Mouse (Mus musculus) midbrain, embryonic 10.5 days (tissue): ENCODE measurements at regions not wholly inside any gene's neighbourhood (a gene's known extent, or its start where the extent isn't known, plus 50 kb on each side); places are given as distances from the start of the nearest gene placed in this dataset.
A peak's percentile ranks its signal among the peaks of the same experiment; 100 is the strongest.

ENCODE experiments used
- DNase-seq: peaks from one replicate; pipeline ENCODE4 v3.0.0-alpha.2; 2017; ENCODE audit warnings: low spot score
- H3K27ac ChIP-seq: fragments of 300-500 bp; sonication (generic); replicated peaks from 2 replicates; pipeline ENCODE4 v1.5.1; 2016; ENCODE audit warnings: mild to moderate bottlenecking
- H3K27me3 ChIP-seq: fragments of 300-500 bp; sonication (generic); 2 replicates; pipeline ENCODE4 v1.6.1; 2016; ENCODE audit warnings: low read depth, mild to moderate bottlenecking; ENCODE audit not compliant: poor library complexity, severe bottlenecking
- H3K36me3 ChIP-seq: fragments of 300-500 bp; sonication (generic); 2 replicates; pipeline ENCODE4 v1.6.1; 2016; ENCODE audit warnings: mild to moderate bottlenecking, moderate library complexity
- H3K4me1 ChIP-seq: fragments of 300-500 bp; sonication (generic); 2 replicates; pipeline ENCODE4 v1.6.1; 2016
- H3K4me3 ChIP-seq: fragments of 300-500 bp; sonication (generic); 2 replicates; pipeline ENCODE4 v1.5.1; 2016; ENCODE audit warnings: mild to moderate bottlenecking, moderate library complexity
- H3K9me3 ChIP-seq: fragments of 300-500 bp; sonication (generic); replicated peaks from 2 replicates; pipeline ENCODE4 v1.6.1; 2016; ENCODE audit warnings: mild to moderate bottlenecking
- WGBS: fragments of 180-500 bp; shearing (Covaris S2); methylation state at CpG from one replicate; pipeline ENCODE4 v1.1.7; 2016; 5-methylcytosine and 5-hydroxymethylcytosine counted together

DNA sequence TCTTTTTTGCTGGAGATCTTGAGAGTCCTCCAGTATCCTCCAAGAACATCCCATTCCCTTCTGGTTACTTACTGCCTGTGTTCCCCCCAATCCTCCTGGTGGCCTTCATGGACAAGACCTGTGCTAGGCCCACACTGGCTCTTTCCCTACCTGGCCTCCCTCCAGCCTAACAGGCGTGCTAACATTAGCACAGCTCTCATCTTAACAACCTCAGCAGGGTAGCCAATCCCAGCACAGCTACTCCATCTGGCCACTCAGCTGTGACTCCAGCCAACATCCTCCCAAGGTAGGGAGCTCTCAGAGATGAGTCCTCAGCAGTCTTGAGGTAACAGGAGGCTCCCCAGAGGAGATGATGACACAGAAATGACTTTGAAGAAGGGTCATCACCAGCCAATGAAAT is 288.7 kb downstream of the Tgfb2 start:
- no peaks in the 10 kb centered on the region for H3K36me3 ChIP-seq
- no peaks in the 10 kb centered on the region for H3K27me3 ChIP-seq
- WGBS, result 62% methylated on average over 1 of the region's 1 CpGs
- DNase-seq, result no peak
- H3K4me3 ChIP-seq, result no peak overlapping the region
- no peaks in the 10 kb centered on the region for H3K9me3 ChIP-seq
- H3K4me1 ChIP-seq, result no peaks in the 10 kb centered on the region
- H3K27ac ChIP-seq, result no peak overlapping the region

DNA sequence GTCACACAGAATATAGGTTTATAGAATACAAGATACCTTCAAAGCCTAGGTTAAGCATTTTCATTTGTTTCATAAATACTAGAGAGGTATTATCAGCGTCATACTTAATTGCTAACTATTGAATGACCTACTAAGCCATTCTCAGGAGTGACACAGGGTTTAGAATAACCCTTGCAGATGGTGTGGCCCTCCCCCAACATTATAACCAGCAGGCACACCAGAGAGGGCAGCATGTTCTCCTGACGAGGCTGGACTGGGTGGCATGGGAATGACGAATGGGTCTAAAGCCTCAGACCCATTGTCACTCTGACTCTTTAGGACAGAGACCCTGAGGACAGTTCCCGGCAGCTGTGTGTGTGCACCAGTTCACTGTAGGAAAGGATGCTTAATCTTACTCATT is 290.5 kb downstream of the Tgfb2 start:
- 86% methylated on average over 4 of the region's 4 CpGs for WGBS
- no peak for DNase-seq
- no peaks in the 10 kb centered on the region for H3K27me3 ChIP-seq
- H3K4me3 ChIP-seq, result no peak overlapping the region
- H3K36me3 ChIP-seq, result no peaks in the 10 kb centered on the region
- no peaks in the 10 kb centered on the region for H3K9me3 ChIP-seq
- no peak overlapping the region for H3K27ac ChIP-seq
- no peaks in the 10 kb centered on the region for H3K4me1 ChIP-seq

DNA sequence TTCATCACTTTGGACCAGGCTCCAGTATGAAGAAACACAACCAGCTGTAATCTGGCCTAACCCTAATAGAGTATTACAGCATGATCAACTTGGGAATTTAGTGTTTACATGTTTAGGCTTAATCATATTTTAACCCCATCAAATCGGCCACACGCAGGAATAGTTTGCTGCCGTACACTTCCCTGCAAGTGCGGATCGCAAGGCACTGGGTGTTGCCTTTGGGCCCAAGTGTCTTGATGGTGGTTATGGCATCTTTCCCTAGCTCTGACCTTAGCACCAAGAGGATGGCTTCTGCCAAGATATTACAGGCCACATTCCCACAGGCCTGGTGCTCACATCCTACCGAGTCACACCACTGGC is 291.9 kb downstream of the Tgfb2 start:
- 95% methylated on average over 6 of the region's 6 CpGs for WGBS
- H3K27ac ChIP-seq, result no peak overlapping the region
- no peaks in the 10 kb centered on the region for H3K9me3 ChIP-seq

DNA sequence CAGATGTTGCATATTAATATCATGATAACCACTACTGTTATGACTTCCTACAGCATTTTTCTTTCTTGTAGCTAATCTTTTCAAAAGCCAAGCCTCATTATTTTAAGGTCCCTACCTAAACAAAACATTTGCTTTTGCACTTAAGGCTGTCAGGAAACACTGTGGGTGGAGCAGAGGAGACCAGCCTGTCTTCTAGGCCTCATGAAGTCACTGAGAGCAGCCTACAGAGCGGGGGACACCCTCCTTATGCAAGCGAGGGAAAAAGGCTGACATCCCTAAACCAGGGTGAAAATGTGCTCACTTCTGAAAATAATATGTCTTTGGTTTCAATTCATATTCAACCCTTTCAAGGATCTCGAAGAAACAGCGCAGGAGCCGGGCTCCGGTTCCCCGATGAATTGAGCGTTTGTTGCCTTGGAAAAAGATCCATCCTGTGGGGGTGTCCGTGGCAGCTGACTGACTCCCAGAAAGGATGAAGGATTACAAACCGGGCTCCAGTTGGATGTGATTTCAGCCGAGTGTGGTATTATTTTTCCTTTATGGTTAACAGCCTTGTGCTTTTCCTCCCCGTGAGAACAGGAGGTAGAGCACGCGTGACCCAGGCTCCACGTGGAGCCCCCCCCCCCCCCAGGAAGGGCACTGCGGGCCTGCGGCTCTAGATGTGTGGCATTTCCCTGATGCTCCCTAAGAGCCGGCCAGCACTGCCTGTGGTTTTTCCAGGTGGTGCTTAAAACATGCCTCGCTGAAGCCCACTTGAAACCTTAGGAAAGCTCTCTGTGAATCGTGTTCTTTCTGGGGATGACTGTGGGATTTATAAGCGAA is 292.5 kb downstream of the Tgfb2 start:
- H3K4me1 ChIP-seq, result peaks cover 19% of the 10 kb centered on the region
- H3K4me3 ChIP-seq, result no peak overlapping the region
- WGBS, result 87% methylated on average over 21 of the region's 21 CpGs
- no peak for DNase-seq
- no peaks in the 10 kb centered on the region for H3K36me3 ChIP-seq
- H3K27me3 ChIP-seq, result no peaks in the 10 kb centered on the region
- H3K27ac ChIP-seq, result no peak overlapping the region
- no peaks in the 10 kb centered on the region for H3K9me3 ChIP-seq

More for the DNA sequence above, 291.9 kb downstream of the Tgfb2 start:
- Histone ChIP-seq H3K4me1 (peaks cover 13% of the 10 kb centered on the region), H3K4me3 (no peak overlapping the region), H3K27me3 (no peaks in the 10 kb centered on the region), H3K36me3 (no peaks in the 10 kb centered on the region)
- DNase-seq, result no peak

DNA sequence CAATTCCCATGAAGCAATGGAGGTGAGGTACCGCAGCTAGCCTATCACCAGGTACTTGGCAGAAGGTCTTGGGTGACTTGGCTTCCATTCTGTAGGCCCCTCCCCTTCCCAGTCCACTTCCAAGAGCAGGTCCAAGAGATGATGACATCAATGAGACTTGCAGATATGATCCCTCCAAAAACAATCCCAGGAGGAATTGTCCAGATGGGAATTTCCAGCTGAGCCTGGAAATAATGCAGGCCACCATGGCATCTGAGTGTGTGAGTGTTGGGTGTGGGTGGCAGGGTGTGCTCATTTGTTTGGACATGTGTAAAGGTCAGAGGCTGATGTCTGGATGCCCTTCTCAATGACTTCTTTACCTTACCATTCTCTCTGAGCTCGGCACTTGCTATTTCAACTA is 293.5 kb downstream of the Tgfb2 start:
- 76% methylated on average over 2 of the region's 2 CpGs for WGBS
- DNase-seq, result no peak
- Histone ChIP-seq H3K9me3 (no peaks in the 10 kb centered on the region), H3K27me3 (no peaks in the 10 kb centered on the region), H3K36me3 (no peaks in the 10 kb centered on the region), H3K4me3 (no peak overlapping the region), H3K4me1 (peaks cover 19% of the 10 kb centered on the region), H3K27ac (no peak overlapping the region)

DNA sequence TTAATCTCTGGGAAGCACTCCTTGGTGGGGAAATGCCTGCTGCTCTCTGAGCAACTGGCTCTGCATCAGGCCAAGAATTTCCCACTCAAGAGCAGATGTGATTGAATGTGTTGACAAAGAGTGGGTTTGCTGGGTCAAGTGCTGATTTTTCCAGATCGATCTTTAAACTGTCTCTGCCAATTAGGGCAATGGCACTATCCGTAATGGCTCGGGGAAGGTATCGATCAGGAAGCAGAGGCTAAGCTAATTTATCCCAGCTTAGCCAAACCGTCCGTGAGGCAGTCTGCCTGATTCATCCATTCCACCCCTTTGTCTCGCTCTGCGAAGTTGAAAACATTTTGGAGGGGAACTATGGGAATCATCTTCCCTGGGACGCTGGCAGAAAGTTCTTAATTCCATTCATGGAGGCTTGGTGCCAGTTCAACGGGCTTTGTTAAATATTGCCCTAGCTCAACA is 291.9 kb upstream of the Lyplal1 start:
- peak overlapping the region; percentile 21 for H3K4me3 ChIP-seq
- no peaks in the 10 kb centered on the region for H3K9me3 ChIP-seq
- H3K27me3 ChIP-seq, result no peaks in the 10 kb centered on the region
- H3K27ac ChIP-seq, result peak overlapping the region; percentile 74
- H3K36me3 ChIP-seq, result no peaks in the 10 kb centered on the region
- DNase-seq, result peak; percentile 38
- peaks cover 19% of the 10 kb centered on the region for H3K4me1 ChIP-seq
- WGBS, result 34% methylated on average over 10 of the region's 10 CpGs

DNA sequence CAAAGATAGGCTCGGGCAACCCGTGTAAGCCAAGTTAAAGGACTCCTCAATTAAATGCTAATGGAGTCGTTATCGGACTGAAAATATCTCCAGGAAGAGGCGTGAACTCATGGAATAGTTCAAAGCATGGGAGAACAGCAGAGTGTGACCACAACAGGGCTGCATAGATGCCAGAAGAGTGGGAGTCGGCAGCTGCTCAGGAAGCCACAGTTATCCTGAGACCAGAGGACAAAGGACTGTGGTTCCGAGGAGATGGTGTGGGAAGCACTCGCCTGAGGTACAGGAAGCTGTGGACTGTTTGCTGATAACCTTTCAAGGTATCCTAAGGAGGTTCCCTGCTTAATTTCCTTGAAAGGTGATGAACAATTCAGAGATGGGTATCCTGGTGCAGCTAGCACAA is 290.5 kb upstream of the Lyplal1 start:
- Histone ChIP-seq H3K27me3 (no peaks in the 10 kb centered on the region), H3K27ac (no peak overlapping the region), H3K36me3 (no peaks in the 10 kb centered on the region), H3K9me3 (no peaks in the 10 kb centered on the region), H3K4me3 (no peak overlapping the region), H3K4me1 (peaks cover 19% of the 10 kb centered on the region)
- no peak for DNase-seq
- WGBS, result 83% methylated on average over 8 of the region's 8 CpGs

DNA sequence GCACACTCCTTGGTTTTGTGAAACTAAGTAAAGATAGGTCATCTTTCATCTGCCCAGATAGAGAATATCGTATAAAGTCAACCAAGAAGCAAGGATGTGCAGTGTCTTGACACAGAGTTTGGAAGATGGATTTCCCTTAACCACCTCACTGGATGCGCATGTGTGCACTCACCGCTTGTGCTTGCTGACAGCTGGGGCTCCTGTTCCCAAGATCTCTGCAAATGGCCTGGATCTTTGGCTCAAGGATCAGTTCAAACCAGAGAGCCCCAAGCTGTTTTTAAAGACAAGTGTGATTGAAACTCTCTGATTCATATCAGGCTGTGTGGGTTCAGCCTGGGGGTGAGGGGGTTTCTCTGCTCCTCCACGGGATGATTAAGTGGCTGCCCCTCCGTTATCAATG is 288.6 kb upstream of the Lyplal1 start:
- H3K4me1 ChIP-seq, result peaks cover 23% of the 10 kb centered on the region
- no peaks in the 10 kb centered on the region for H3K27me3 ChIP-seq
- H3K36me3 ChIP-seq, result no peaks in the 10 kb centered on the region
- no peak overlapping the region for H3K27ac ChIP-seq
- 83% methylated on average over 5 of the region's 5 CpGs for WGBS
- no peak overlapping the region for H3K4me3 ChIP-seq
- no peak for DNase-seq
- H3K9me3 ChIP-seq, result no peaks in the 10 kb centered on the region

DNA sequence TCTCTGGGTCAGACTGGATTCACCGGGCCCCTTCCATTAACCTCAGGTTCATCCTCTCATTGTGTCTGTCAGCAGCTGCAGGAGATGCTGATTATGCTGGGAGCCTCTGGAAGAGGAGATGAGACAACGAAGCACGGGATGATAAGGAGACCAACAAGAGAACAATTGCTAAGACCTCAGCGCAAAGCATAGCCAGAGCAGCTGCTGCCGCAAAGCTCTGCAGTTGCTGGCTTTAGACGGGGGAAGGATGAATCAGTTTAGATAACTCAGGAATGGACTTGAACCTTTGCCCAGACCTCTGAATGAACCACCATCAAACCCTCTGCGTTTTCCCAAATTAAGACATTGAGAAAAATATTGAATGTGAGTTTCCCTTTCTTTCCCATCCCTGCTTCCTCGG is 282.7 kb upstream of the Lyplal1 start:
- Histone ChIP-seq H3K9me3 (no peaks in the 10 kb centered on the region), H3K27ac (peak overlapping the region; percentile 28; the same call in 1 of the 2 replicates), H3K4me1 (peaks cover 10% of the 10 kb centered on the region), H3K27me3 (no peaks in the 10 kb centered on the region), H3K4me3 (no peak overlapping the region), H3K36me3 (no peaks in the 10 kb centered on the region)
- WGBS, result 52% methylated on average over 8 of the region's 8 CpGs
- DNase-seq, result no peak

DNA sequence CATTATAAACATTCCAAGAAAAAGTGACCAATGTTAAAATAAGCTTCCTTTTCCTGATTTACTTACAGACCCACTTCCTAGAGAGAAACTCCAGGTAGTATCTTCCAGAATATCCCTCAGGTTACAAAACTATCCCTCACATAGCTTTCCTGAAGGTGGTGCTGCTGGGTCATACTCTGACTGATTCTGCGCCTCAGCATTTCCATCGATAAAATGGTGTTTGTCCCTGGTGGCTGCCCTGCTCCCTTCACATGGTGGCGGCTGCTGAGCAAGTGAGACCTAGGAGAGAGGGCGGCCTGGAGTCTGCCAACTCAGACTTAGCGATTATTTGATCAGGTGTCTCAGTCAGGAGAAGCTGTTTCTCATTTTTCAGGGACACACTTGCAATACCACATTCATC is 275.9 kb upstream of the Lyplal1 start:
- no peaks in the 10 kb centered on the region for H3K9me3 ChIP-seq
- H3K36me3 ChIP-seq, result no peaks in the 10 kb centered on the region
- H3K4me3 ChIP-seq, result no peak overlapping the region
- H3K27me3 ChIP-seq, result no peaks in the 10 kb centered on the region
- 52% methylated on average over 5 of the region's 5 CpGs for WGBS
- no peak overlapping the region for H3K27ac ChIP-seq
- no peak for DNase-seq
- H3K4me1 ChIP-seq, result no peaks in the 10 kb centered on the region

DNA sequence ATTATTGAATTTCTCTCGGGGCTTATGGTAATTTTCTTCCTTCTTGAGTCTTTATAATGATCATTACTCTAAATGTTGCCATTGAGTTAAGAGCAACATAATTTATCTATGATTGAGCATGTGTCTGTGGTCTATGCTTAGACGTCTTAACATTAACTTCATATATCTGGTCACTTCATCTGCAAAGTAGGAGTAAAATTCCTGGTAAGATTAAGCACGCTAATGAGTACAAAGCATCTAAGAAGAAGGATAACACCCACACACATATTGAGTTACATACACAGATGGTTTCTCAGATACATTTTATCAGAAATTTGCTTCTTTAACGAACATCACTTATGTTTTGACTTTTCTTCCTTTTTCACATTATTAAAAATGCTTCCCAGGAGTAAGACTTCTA is 267.3 kb upstream of the Lyplal1 start:
- no peak for DNase-seq
- no peaks in the 10 kb centered on the region for H3K4me1 ChIP-seq
- H3K4me3 ChIP-seq, result no peak overlapping the region
- no peak overlapping the region for H3K27ac ChIP-seq
- no peaks in the 10 kb centered on the region for H3K9me3 ChIP-seq
- 87% methylated on average over 4 of the region's 4 CpGs for WGBS
- H3K27me3 ChIP-seq, result no peaks in the 10 kb centered on the region
- H3K36me3 ChIP-seq, result no peaks in the 10 kb centered on the region

DNA sequence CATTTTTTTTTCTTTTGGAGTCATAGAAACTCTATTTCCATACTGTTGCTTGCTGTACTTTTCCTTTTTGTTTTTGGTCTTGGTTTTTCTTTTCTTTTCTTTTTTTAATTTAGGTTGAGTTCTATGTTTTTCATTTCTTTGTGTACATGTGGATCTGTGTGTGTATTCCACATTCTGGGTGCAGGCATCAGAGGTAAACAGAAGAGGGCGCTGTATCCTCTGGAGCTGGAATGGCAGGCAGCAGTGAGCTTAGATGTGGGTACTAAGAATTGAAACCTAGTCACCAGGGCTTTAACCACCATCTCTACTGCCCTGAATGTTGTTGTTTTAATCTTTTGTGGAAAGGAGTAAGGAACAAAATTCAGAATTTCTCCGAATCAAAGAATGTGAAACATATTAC is 266.3 kb upstream of the Lyplal1 start:
- no peaks in the 10 kb centered on the region for H3K9me3 ChIP-seq
- H3K36me3 ChIP-seq, result no peaks in the 10 kb centered on the region
- no peak for DNase-seq
- no peaks in the 10 kb centered on the region for H3K4me1 ChIP-seq
- 76% methylated on average over 2 of the region's 2 CpGs for WGBS
- H3K27me3 ChIP-seq, result no peaks in the 10 kb centered on the region
- no peak overlapping the region for H3K4me3 ChIP-seq
- H3K27ac ChIP-seq, result no peak overlapping the region

DNA sequence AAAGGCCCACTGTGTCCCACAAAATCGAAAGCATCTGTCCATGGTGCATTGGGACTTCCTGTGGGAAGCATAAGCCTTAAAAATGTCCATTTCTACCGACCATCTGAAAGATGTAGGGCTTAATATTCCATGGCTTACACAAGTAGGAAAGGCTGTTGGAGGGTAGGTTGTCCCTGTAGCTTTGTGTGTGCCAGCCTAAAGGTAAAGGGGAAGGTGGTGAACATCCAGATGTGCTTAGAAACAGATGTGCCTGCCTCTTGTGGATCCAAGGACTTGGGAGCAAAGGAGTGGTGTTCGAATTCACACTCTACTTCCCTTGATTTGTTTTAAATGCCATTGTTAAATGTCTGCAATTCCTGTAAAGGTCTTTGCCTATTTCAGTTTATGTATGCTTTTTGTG is 265.9 kb upstream of the Lyplal1 start:
- Histone ChIP-seq H3K4me3 (no peak overlapping the region), H3K27me3 (no peaks in the 10 kb centered on the region), H3K9me3 (no peaks in the 10 kb centered on the region), H3K4me1 (no peaks in the 10 kb centered on the region), H3K27ac (no peak overlapping the region), H3K36me3 (no peaks in the 10 kb centered on the region)
- no peak for DNase-seq
- 91% methylated on average over 3 of the region's 3 CpGs for WGBS
